Mouse (Mus musculus): ENCODE measurements around the gene Pfkp.

The Pfkp gene

GRCm38 (mm10) chr13:6590846-6591245, 57.7 kb downstream of the Pfkp start:
- no peak for TF ChIP-seq GATA4 (IDR thresholded peaks at IDR 0.05; ENCODE audit: insufficient replicate concordance, low read length)

GRCm38 (mm10) chr13:6586009-6586408, 62.6 kb downstream of the Pfkp start:
- no peak for TF ChIP-seq GATA4 (IDR thresholded peaks at IDR 0.05; ENCODE audit: insufficient replicate concordance, low read length)

- TF ChIP-seq GATA4 (IDR thresholded peaks at IDR 0.05; ENCODE audit: insufficient replicate concordance, low read length) = no peak
Observed at GRCm38 (mm10) chr13:6583499-6584125, 65.0 kb downstream of the Pfkp start.

- no peak for TF ChIP-seq GATA4 (IDR thresholded peaks at IDR 0.05; ENCODE audit: insufficient replicate concordance, low read length)
Observed at GRCm38 (mm10) chr13:6575920-6576509, 72.6 kb downstream of the Pfkp start.

GRCm38 (mm10) chr13:6565571-6565970, 83.0 kb downstream of the Pfkp start:
- no peak for TF ChIP-seq GATA4 (IDR thresholded peaks at IDR 0.05; ENCODE audit: insufficient replicate concordance, low read length)

- TF ChIP-seq GATA4 (IDR thresholded peaks at IDR 0.05; ENCODE audit: insufficient replicate concordance, low read length) = peak; percentile 63; the same call in 1 of the 2 replicates
Observed at GRCm38 (mm10) chr13:6562409-6562808, 86.2 kb downstream of the Pfkp start.

GRCm38 (mm10) chr13:6557771-6558170, 90.8 kb downstream of the Pfkp start:
- TF ChIP-seq GATA4 (IDR thresholded peaks at IDR 0.05; ENCODE audit: insufficient replicate concordance, low read length) = no peak

GRCm38 (mm10) chr13:6555656-6556055, 92.9 kb downstream of the Pfkp start:
- TF ChIP-seq GATA4 (IDR thresholded peaks at IDR 0.05; ENCODE audit: insufficient replicate concordance, low read length) = no peak

- TF ChIP-seq GATA4 (IDR thresholded peaks at IDR 0.05; ENCODE audit: insufficient replicate concordance, low read length) = no peak
Observed at GRCm38 (mm10) chr13:6553708-6554107, 94.9 kb downstream of the Pfkp start.

GRCm38 (mm10) chr13:6535287-6535932, 113.2 kb downstream of the Pfkp start:
- TF ChIP-seq GATA4 (IDR thresholded peaks at IDR 0.05; ENCODE audit: insufficient replicate concordance, low read length) = no peak

GRCm38 (mm10) chr13:6532683-6533082, 115.9 kb downstream of the Pfkp start:
- no peak for TF ChIP-seq GATA4 (IDR thresholded peaks at IDR 0.05; ENCODE audit: insufficient replicate concordance, low read length)
